Mouse (Mus musculus): ENCODE data around the gene St5.

The St5 gene

DNA sequence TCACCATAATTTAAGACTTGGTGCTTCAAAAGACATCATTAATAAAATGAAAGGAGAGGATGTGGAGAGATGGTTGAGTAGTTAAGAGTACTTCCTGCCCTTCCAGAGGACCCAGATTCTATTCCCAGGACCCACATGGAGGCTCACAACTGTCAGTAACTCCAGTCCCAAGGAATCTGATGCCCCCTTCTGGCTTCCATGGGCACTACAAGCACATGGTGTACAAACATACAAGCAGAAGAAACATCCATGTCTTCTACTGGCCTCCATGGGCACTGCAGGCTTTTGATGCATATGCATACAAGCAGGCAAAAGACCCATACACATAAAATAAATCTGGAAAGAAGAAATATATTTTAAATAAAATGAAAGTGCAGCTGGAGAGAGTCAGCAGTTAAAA, 3.2 kb downstream of the St5 start:
- DNase-seq, result peak in 1 of 2 experiments; percentile 16

DNA sequence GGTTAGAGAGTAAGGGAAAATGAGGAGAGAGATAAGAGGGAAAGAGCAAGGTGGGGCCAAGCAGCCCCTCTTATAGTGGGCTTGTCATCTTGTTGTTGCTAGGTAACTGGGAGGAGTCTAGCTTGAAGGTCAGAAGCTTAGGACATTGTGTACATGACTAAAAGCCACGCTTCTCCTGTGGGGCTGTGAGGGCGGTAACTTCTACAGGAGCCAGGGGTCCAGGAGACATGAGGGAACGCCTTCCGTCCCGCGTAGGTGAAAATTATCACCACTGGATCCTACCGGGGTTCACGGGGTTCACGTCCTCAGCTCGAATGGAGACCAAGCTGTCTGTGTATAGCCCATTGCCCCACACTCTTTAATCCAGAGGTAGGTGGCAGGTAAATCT, 8.1 kb downstream of the St5 start:
- no peak for DNase-seq

- DNase-seq, result no peak
These were observed 8.6 kb downstream of the St5 start for GRCm38 (mm10) chr7:109694576-109695338.

DNA sequence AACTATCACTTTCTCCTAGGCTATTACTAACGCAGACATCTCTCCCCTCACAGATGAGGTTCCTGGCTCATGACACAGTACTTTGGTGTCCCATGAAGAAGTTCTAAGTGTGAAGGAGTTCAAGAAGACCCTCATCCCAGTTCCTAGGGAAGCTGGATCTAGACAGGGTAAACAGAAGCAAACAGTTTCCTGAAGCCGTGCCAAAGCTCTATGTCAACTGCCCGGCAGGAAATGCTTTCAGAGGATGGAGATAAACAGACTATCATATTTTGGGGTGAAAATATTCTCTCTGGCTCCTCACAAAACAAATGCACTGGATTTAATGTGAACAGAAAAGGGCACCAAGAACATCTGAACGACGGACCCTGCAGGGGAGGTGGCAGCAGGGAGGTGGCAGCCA, 12.4 kb downstream of the St5 start:
- peak; percentile 58 to 60 for DNase-seq

GRCm38 (mm10) chr7:109690101-109690500, 13.3 kb downstream of the St5 start:
- DNase-seq, result no peak

GRCm38 (mm10) chr7:109686585-109687128, 16.7 kb downstream of the St5 start:
- no peak for DNase-seq

GRCm38 (mm10) chr7:109680879-109681278, 22.5 kb downstream of the St5 start:
- DNase-seq, result no peak

- DNase-seq, result no peak
These were observed 23.1 kb downstream of the St5 start for GRCm38 (mm10) chr7:109680284-109680683.

DNA sequence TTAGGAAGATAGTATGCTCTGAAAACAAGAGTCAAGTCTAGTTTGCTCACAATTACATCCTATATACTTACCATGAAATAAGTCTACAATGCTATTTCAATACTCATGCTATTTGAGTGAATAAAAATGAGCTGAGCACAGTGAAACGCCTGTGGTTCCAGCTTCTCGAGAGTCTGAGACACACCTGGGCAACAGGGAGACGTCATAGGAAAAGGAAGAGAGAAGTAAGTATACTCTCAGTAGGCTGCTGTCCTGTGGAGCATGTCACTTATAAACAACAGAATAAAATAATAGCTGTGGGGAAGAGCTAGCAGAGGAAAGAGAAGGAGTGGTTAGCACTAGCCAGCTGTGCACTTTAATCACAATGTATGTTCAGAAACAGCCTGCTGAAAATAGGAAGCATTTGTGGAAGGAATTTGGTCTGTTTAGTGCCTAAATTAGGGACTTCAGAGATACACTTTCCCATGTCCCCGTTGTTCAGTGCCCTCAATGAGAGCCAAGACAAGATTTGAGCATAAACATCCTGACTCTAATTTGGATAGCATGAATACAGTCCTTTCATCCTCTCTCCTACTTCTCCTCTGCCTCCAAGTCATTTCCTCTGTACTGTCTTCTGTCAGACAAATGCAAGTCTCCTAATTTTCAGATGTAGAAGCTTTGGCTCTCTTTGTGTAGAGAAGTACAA, 28.3 kb downstream of the St5 start:
- DNase-seq, result no peak

GRCm38 (mm10) chr7:109671581-109672471, 31.6 kb downstream of the St5 start:
- peak; percentile 80 to 81 for DNase-seq

DNA sequence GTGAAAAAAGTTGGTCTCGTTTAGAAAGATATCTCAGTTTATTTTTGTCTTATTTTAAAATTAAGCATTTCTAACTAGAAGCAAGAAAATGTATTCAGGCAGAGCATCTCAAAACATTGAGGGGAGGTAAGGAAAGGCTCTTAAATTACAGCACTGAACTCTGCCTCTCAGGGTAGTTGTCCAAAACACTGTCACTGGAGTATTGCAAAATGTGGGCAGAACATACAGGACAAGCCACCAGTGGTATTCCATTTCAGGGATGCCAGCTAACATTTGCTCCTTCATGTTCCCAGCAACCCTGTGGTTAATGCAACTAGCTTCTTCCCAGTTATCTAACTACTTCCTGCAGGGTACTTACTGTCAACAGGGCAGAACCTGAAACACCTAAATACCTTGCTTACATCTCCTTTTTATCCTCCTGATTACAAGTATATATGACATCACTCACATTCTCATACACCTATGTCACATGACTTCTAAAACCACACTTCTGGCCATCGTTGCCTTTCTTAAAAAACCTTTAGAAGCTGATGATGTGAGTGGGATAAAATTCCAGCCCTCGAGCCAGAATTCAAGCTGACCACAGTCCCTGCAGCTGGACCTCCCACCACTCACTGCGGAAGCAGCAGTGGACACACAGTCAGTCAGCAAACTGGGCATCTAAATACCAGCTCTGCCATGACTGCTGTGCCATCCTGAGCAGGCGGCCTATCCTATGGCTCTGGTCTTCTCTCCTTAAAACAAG, 33.8 kb downstream of the St5 start:
- DNase-seq, result no peak

GRCm38 (mm10) chr7:109666664-109667063, 36.7 kb downstream of the St5 start:
- no peak for DNase-seq

GRCm38 (mm10) chr7:109662626-109663025, 40.8 kb downstream of the St5 start:
- no peak for DNase-seq

DNA sequence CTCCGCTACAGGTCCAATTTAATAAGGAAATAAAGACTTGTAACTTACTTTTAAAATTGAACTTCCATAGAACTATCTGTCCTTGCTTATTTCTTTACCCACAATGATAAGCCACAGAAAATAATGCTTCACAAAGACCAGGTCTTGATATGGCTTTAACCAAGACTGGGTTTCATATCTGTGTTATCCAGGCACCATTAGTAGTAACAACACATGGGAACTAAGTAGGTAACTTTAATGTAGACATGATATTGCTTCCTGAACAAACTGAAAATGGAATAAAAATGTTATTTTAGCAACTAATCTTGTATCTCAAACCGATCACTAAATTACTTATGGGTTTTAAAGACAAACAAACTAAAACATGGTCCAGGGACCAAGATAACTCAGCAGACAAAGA, 44.1 kb downstream of the St5 start:
- DNase-seq, result no peak

DNA sequence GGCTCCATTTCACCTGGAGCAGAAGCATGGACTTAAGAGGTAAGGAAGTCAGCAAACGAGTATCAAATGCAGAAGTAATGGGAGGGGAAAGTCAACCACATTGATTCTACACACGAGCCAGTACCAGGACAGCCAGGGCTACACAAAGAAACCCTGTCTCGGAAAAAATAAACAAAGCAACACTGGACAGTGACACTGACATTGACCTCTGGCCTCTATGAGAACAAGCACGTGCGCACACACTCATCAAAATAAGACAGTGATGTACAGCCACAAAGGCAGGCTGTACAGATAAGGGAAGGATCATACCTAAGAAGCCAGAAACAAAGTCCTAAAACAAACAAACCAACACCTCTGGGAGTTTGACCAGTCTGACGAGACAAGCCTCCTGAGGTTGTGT, 45.5 kb downstream of the St5 start:
- DNase-seq, result no peak

DNA sequence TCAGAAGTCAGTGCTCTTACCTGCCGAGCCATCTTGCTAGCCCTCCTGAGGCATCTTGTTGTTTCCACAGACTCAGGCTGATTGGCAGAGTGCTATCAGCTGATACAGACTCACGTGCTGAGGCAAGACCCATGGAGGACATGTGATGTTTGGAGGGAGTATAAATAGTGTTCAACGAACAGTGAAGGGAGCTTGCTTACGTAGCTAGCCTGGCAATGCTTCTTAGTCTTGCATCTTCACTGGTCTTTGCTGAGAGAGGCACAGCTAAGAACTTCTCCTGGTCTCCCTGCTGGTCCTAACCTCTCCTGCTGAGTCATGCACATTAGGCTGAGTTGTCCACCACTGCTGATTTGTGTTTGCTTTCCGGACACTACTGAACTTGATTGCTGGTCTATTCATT, 48.5 kb downstream of the St5 start:
- no peak for DNase-seq

DNA sequence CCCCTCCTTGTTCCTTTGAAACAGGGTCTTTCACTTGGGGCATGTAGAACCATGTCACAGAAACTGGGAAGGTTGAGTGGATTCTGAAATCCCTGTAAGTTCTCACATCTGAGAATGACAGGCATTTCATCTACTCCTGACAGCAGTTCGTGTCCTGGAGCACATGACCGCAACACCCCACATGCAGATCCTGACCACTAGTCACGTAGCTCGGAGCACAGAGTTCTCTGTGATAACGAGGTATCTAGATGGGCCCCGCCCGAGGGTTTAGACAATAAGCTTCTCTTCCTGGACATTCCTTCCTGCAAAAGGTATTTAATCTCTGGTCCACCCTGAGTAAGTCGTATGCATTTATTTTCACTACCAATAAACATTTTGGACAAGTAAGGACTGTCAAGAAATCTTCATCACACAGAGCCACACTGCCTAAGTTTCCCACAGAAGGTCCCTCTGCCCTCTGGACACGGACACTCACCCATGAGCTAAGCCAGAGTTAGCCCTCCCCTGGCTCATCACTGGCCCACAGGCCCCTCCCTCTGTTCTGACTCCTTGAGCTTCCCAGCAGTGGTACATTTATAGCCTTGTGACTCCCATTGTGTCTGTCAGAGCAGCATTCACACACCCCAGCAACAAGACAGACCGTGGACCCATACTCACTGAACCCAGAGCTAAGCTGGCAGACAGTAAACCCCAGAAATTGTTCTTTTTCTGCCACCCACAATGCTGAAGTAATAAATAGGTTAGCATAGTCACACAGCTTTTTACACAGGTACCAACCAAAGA, 54.4 kb downstream of the St5 start:
- DNase-seq, result no peak

GRCm38 (mm10) chr7:109646574-109646973, 56.8 kb downstream of the St5 start:
- DNase-seq, result no peak

- DNase-seq, result no peak
These were observed 60.0 kb downstream of the St5 start for GRCm38 (mm10) chr7:109643305-109643994.

DNA sequence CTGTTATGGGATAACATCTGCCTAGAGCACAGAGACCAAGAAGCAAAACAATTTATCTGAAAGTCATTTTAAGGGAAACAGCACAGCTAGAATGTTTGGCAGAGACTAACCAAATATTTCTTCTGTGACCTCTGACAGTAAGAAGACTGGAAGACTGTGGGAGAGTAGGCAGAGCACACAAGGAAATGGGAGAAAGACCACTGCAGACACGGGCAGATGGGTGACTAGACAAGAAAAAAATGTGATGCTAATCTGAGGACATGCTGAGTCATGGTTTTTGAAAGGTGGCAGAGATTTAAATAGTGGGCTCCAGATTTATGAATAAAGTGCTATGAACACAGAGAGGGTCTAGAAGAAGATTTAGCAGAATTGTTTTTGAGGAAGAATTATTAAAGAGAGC, 61.4 kb downstream of the St5 start:
- peak in 1 of 2 experiments; percentile 25 for DNase-seq

DNA sequence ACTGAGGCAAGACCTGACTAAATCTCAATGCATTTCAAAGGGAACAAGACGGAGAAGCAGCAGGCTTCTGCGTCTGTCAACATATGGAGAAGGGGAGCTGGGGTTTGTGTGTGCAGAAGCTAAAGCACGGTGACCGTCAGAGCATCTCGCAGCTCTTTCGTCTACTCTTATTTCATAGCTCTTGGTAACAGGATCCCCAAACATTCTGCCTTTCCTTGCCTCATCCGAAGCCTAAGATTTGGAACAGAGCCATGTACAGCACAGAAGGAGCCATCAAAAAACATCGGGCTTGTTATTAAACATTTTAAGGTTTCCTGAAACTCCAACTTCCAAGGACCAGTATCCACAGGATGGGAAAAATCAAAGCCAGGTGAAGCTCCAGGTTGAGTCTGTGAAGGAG, 62.3 kb downstream of the St5 start:
- no peak for DNase-seq

All from kidney, postnatal 36 days (tissue).